Mouse (Mus musculus) G1E (cell line): ENCODE results near the gene Tnp2. TPM values are rescaled to one million over a fixed set of nuclear protein-coding genes. Genes with fewer than 3 reads are reported as not detected.

Experiments
- ATAC-seq: 2 replicates; pipeline ENCODE4 v1.8.0; 2016; ENCODE audit warnings: mild to moderate bottlenecking; ENCODE audit not compliant: insufficient number of reproducible peaks, poor library complexity, low FRiP score, severe bottlenecking; ENCODE audit errors: extremely low read depth
- DNase-seq: peaks from one replicate; pipeline ENCODE4 v3.0.0; 2012; ENCODE audit warnings: low spot score
- H3K27me3 ChIP-seq: 2 replicates; pipeline ENCODE4 v1.6.1; 2012; ENCODE audit warnings: mild to moderate bottlenecking, low read length, inconsistent platforms; ENCODE audit not compliant: insufficient read depth
- H3K36me3 ChIP-seq: replicated peaks from 2 replicates; pipeline ENCODE3; 2012; ENCODE audit warnings: mild to moderate bottlenecking, inconsistent platforms
- H3K4me1 ChIP-seq: 2 replicates; pipeline ENCODE4 v1.6.1; 2012; ENCODE audit warnings: low read depth, low read length, inconsistent platforms, mixed read lengths; ENCODE audit not compliant: insufficient read depth
- H3K4me3 ChIP-seq: 2 replicates; pipeline ENCODE4 v1.5.1; 2012; ENCODE audit warnings: low read depth, mild to moderate bottlenecking, inconsistent platforms, low read length, moderate library complexity, mixed read lengths
- H3K9me3 ChIP-seq: replicated peaks from 2 replicates; pipeline ENCODE4 v1.6.1; 2012; ENCODE audit warnings: inconsistent platforms
- CTCF ChIP-seq: IDR thresholded peaks from 2 replicates; pipeline ENCODE4 v1.5.1; 2012; ENCODE audit warnings: low read depth, low read length, inconsistent platforms, mixed read lengths
- GATA1 ChIP-seq: IDR thresholded peaks from 2 replicates; pipeline ENCODE4 v1.6.1; 2012; ENCODE audit warnings: borderline replicate concordance, low read length, inconsistent platforms, mixed read lengths
- GATA2 ChIP-seq: IDR thresholded peaks from 2 replicates; pipeline ENCODE4 v1.6.1; 2012; ENCODE audit warnings: low read depth, low read length, inconsistent platforms, borderline replicate concordance
- POLR2AphosphoS5 ChIP-seq: IDR thresholded peaks from 2 replicates; pipeline ENCODE4 v1.6.1; 2012; ENCODE audit warnings: low read depth, low read length, inconsistent platforms; ENCODE audit not compliant: insufficient replicate concordance
- TAL1 ChIP-seq: conservative IDR thresholded peaks from 2 replicates; pipeline ENCODE4 v1.6.1; 2012; ENCODE audit warnings: low read depth, low read length, inconsistent platforms, mixed read lengths
- polyA plus RNA-seq: library from polyadenylated mRNA; stranded (reverse); fragments of >175 nt; gene quantifications from 2 replicates; pipeline ENCODE4 v1.2.3, GENCODE M21; 2012
- total RNA-seq, 2 experiments: library from RNA; stranded (forward) in 1 of 2; stranded (reverse) in 1 of 2; fragments of 200-1000 nt in 1 of 2; fragments of >200 nt in 1 of 2; fragmentation: Nextera tagmentation in 1 of 2; gene quantifications; 2 replicates each; pipeline ENCODE4 v1.2.3; 2014 to 2017

The Tnp2 gene
- total and polyA plus RNA-seq, 3 experiments, result not detected

- Histone ChIP-seq H3K4me3 (peak overlapping the region; percentile 63; the same call in 1 of the 2 replicates), H3K9me3 (no peaks in the 10 kb centered on the region), H3K36me3 (no peaks in the 10 kb centered on the region), H3K4me1 (peaks cover 96% of the 10 kb centered on the region), H3K27me3 (no peaks in the 10 kb centered on the region)
- TF ChIP-seq GATA1, result no peak
- no peak for TF ChIP-seq GATA2
- no peak for TF ChIP-seq TAL1
- no peak for TF ChIP-seq CTCF
- TF ChIP-seq POLR2AphosphoS5, result no peak
- DNase-seq (peak; percentile 65), ATAC-seq (peak; percentile 52)
These were observed 16.5 kb downstream of the Tnp2 start for GRCm38 (mm10) chr16:10771769-10772510.

- no peak for ATAC-seq
- H3K27me3 ChIP-seq, result no peaks in the 10 kb centered on the region
- no peaks in the 10 kb centered on the region for H3K36me3 ChIP-seq
- H3K4me3 ChIP-seq, result no peak overlapping the region; the same call in 1 of the 2 replicates
- no peaks in the 10 kb centered on the region for H3K9me3 ChIP-seq
- H3K4me1 ChIP-seq, result peaks cover 89% of the 10 kb centered on the region
- TF ChIP-seq POLR2AphosphoS5, result no peak
- TF ChIP-seq CTCF, result no peak
- TF ChIP-seq GATA2, result no peak
- no peak for TF ChIP-seq GATA1
- TF ChIP-seq TAL1, result no peak
- DNase-seq, result no peak
These were observed 17.7 kb downstream of the Tnp2 start for GRCm38 (mm10) chr16:10770531-10771325.

GRCm38 (mm10) chr16:10769661-10770060 lies 18.8 kb downstream of the Tnp2 start:
- TF ChIP-seq GATA1 (no peak), TAL1 (no peak), POLR2AphosphoS5 (no peak), CTCF (no peak), GATA2 (no peak)
- no peaks in the 10 kb centered on the region for H3K36me3 ChIP-seq
- no peaks in the 10 kb centered on the region for H3K9me3 ChIP-seq
- DNase-seq (peak; percentile 51), ATAC-seq (no peak)
- peaks cover 3% of the 10 kb centered on the region; the same call in 1 of the 2 replicates for H3K27me3 ChIP-seq
- peak overlapping the region; percentile 66; the same call in 1 of the 2 replicates for H3K4me3 ChIP-seq
- peaks cover 90% of the 10 kb centered on the region for H3K4me1 ChIP-seq

- peaks cover 3% of the 10 kb centered on the region; the same call in 1 of the 2 replicates for H3K27me3 ChIP-seq
- ATAC-seq (peak; percentile 42), DNase-seq (peak; percentile 33)
- no peaks in the 10 kb centered on the region for H3K36me3 ChIP-seq
- H3K9me3 ChIP-seq, result no peaks in the 10 kb centered on the region
- TF ChIP-seq GATA1 (no peak), GATA2 (no peak), POLR2AphosphoS5 (no peak), TAL1 (no peak), CTCF (no peak)
- H3K4me1 ChIP-seq, result peaks cover 90% of the 10 kb centered on the region
- H3K4me3 ChIP-seq, result peak overlapping the region; percentile 66; the same call in 1 of the 2 replicates
These were observed 19.6 kb downstream of the Tnp2 start for GRCm38 (mm10) chr16:10768821-10769220.

- Histone ChIP-seq H3K4me3 (no peak overlapping the region), H3K27me3 (peaks cover 7% of the 10 kb centered on the region; the same call in 1 of the 2 replicates), H3K9me3 (no peaks in the 10 kb centered on the region), H3K4me1 (peaks cover 89% of the 10 kb centered on the region), H3K36me3 (no peaks in the 10 kb centered on the region)
- TF ChIP-seq GATA2 (no peak), GATA1 (no peak), POLR2AphosphoS5 (no peak), TAL1 (no peak), CTCF (peak; percentile 89)
- ATAC-seq, result no peak
- DNase-seq, result no peak
These were observed 21.3 kb downstream of the Tnp2 start for GRCm38 (mm10) chr16:10767158-10767557.

GRCm38 (mm10) chr16:10764323-10764722 lies 24.1 kb downstream of the Tnp2 start:
- no peak for TF ChIP-seq POLR2AphosphoS5
- no peak for TF ChIP-seq CTCF
- TF ChIP-seq GATA1, result no peak
- TF ChIP-seq TAL1, result no peak
- no peak for TF ChIP-seq GATA2
- no peak for ATAC-seq
- peaks cover 84% of the 10 kb centered on the region for H3K4me1 ChIP-seq
- no peaks in the 10 kb centered on the region for H3K36me3 ChIP-seq
- no peaks in the 10 kb centered on the region for H3K9me3 ChIP-seq
- no peak overlapping the region for H3K4me3 ChIP-seq
- H3K27me3 ChIP-seq, result peaks cover 16% of the 10 kb centered on the region
- no peak for DNase-seq
